Mouse (Mus musculus): ENCODE data around the gene Ube2e2.
A peak's percentile ranks its signal among the peaks of the same experiment; 100 is the strongest.
"Not testable (repeated sequence)": the region's sequence is repeated elsewhere in the genome, so short reads cannot be mapped to it uniquely, and the experiment has no call there.

Gene Ube2e2

DNA sequence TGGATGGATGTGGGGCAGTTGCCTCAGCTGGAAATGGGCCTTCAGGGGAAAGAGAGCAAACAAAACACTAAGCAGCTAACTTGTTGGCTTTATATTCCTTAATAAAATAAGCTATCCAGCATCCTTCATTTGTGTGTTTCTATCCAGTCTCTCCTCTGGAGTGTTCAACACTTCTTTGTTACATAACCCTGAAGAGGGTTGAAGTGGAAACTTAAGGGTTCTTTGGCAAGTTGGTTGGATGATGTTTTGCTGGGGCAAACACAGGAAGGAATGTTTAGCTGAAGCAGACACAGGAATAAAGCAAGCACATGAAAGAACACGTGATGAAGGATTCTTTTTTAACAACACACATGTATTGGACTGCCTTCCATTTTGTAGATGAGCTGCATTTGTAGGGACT, 256.3 kb downstream of the Ube2e2 start:
- DNase-seq (ENCODE audit: low read depth, low spot score), result no peak

DNA sequence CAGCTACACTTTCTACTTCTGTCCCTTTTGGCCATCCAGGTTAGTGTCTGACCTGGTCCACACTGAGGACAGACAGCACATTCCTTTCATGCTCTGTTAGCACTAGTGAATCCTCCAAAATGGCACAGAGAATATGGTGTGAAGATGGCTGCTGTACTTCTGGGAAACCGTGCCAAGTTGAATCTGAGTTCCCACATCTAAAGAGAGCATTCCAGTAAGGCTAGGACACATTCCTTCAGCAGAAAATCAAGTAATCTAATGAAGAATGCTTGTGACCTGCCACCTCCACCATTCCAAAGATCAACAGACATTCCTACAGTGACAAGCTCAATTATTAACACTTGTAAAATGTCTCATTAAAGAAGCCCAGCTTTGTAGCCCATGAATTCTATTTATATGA, 265.9 kb downstream of the Ube2e2 start:
- no peak for DNase-seq (ENCODE audit: low read depth, low spot score)

DNA sequence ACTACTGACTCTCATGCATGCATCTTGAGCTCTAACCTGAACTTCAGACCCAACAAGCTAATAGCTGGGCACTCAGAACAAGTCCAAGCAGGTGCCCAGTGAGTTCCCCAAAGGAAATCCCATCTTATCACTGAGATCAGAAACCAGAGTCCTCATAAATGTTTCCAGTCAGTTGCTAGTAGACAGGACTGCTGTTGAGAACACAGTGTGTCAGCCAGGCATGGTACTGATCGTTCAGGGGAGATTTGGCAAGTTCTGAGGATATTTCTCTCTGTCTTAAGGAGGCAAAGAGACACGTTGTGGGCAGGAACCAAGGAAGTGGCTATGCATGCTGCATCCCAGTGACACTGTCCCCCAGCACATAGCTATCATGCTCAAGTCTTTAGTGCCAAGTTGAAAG, 275.5 kb downstream of the Ube2e2 start:
- DNase-seq (ENCODE audit: low read depth, low spot score), result no peak

DNA sequence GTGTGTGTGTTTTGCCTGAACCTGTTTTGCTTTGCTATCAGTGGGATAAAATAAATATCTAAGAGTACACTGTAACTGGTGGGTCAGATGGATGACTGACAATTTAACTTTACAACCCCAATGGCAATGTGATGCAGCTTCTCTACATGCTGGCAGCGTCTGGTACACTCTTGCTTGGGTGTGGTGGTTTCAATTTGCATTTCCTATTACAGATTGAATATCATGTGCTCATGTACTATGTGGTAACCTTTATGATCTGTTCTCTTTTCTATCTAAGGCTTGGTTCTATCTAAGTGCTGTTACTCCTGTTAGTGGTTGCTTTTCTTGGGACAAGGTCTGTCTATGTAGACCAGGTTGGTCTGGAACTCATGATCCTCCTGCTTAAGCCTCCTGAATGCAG, 292.1 kb downstream of the Ube2e2 start:
- no peak for DNase-seq (ENCODE audit: low read depth, low spot score)

DNA sequence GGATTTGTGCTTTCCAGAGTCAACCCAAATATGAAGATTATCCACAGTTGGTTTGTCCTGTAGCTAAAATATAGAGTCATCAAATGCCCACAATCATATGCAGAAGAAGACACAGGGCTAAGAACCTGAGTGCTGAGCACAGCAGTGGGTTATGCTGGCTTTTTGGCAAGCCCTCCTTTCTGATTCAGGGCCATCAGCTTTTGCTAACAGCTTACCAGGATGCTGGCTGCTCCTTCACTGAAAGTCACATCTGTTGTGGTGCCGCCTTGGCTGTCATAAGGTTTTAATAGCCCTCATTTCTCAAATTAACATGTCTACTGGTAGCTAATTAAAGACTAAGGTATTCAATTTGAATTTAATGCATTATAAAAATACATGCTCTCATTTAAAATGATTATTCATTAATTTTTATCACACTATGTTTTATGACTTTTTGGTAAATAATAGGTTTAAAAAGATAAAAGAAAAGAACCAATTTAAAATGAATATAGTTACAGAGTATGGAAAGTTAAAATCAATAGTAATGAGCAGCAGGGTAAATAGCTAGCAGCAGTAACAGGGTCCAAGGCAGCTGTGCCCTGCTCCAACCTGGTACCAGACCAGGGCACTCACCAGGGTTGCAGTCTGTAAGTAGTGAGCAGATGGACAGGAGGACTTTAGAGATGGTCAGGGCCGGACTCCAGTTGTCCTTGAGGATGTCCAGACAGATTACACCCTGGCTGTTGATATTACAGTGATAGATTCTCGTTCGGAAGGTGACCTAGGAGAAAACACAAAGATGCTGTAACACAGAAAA, 307.6 kb downstream of the Ube2e2 start:
- DNase-seq (ENCODE audit: low read depth, low spot score), result no peak

DNA sequence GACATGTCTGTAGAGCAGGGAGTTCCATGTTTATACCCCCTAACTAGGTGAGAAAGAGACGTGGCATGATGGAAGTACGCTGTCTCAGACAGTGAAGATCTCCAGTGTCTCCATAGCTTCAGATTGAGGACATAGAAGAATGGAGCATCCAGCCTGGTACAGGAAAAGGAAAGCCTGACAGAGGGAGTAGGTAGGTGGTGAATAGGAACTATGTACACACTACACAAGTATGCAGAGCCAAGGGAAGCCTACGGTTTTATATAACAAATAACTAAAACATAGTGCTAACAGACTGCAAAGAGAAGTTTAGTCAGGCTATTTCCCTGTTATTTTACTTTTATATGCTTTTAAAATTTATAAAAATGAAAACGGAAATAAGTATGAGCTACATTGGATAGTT, 312.3 kb downstream of the Ube2e2 start:
- DNase-seq (ENCODE audit: low read depth, low spot score), result no peak

DNA sequence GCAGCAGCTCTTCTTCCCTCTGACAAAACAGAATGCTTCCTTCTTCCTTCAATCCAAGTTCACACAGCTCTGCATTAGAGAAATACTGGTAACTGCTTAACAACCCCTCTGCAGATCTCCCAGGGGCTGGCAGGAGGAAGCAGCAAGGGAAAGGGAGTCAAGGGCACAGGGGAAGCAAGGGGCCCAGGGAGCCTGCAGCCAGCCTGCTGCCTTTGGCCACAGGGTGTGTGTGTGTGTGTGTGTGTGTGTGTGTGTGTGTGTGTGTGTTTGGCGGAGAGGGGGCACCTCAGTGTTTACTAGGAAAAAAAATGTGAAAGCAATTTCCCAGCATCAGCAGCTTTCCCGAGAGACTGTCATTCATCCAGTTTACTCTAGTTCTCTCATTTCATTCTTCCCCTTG, 319.3 kb downstream of the Ube2e2 start:
- no peak for DNase-seq (ENCODE audit: low read depth, low spot score)

DNA sequence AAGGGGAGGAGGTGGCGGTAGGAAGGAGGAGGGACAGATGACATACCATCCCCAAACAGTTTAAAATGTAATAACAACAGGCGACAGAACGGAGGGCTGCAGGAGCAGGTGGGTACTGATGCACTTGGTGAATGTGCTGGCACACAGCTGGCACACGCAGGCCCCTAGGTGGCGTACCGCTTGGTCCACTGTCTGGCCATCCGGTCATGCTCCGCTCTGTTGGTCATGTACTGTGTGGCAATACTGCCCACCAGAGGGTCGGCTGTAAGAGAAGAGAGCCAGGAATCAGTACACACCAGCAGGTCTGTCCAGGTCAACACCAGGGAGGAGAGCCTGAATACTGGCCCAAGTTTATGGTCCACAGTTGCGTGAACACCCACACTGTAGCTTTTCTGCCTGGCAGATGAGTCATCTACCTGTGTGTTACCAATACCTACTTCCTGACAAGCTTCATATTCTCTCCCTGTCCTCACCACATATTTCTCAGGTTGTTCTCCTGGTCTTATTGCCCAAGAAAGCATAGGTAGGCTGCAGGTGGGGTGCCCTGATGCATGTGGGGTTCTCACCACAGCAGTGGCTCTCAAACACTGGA, 319.8 kb downstream of the Ube2e2 start:
- peak; percentile 8 for DNase-seq (ENCODE audit: low read depth, low spot score)

DNA sequence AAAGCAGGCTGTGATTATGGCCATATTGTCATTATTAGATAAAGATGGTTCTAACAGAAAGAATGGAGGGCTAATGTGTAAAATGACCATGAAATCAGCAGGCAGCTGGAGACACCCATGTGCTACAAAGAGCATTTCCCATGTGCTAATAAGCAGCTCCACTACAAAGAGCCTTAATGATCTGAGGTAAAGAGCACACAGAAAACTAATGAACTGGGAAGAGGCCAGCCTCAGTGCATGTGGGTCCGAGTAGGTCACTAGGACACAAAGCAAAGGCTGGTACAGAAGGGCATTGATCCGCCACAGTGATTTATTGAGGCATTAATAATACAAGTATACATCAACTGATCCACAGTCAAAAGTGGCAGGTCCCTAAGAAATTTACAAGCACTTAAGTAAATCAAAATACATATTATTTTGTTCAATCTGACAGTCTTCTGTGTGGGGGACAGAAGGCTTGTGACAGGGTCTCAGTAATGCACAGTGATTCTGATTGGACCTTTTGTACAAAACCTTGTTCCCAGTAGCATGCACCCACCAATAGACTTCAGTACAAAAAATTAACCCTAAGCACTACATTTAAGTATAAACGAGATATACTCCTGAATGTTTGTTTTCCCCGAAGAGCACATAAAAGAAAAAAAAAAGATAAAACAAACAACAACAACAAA, 320.6 kb downstream of the Ube2e2 start:
- peak; percentile 49 for DNase-seq (ENCODE audit: low read depth, low spot score)

DNA sequence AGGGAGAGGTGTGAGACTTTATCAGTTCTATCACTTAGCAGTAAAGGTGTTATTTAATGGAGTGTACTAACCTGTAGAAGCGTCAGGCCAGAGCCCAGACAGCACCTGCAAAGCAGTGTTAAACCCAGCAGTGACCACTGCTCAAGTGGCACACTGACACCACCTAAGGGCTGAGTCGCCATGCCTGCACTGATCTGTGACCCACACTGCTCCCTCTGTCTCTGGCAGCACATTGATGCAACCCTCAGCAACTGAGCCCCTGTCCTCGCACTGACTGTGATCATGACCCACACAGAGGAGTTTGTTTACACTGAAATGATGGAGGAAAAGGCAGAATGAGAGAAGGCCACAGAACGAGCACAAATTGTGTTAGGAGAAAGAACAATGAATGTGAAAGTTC, 321.2 kb downstream of the Ube2e2 start:
- DNase-seq (ENCODE audit: low read depth, low spot score), result no peak

DNA sequence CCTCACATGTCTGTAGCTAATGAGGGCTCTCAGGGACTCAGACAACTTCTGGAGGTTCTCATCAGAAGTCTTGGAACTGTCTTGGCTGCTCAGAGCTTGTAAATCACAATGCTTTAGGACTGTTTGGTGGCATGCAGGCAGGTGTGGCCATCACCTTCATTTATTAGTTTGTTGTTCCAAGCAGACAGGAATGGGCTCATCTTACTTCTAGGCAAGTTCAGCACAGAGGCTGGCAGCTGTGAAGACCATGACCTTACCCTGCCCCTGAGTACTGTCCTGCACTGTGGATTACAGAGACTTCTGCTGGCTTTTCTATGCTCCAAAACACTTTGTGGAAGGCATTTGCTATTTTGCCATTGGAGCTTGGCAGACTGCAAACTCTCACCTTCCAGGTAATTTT, 324.5 kb downstream of the Ube2e2 start:
- no peak for DNase-seq (ENCODE audit: low read depth, low spot score)

DNA sequence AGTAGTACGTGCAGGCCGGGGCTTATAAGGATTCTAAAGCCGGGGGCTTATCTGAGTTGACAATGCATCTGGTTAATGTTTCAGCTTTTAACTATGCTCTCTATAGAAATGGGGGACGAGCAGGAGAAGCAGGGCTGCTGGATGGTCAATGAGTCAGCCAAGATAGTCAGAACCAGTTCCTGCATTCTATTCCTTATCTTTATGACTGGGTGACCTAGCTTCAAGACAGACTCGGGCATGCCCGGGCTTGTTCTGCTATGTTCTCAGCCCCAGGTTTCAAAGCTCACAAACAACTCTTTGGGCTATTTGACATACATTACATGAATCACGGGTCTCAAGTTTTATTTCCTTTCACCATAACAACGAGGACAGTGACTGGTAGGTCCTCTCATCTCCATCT, 329.1 kb downstream of the Ube2e2 start:
- DNase-seq (ENCODE audit: low read depth, low spot score), result not testable (repeated sequence)

DNA sequence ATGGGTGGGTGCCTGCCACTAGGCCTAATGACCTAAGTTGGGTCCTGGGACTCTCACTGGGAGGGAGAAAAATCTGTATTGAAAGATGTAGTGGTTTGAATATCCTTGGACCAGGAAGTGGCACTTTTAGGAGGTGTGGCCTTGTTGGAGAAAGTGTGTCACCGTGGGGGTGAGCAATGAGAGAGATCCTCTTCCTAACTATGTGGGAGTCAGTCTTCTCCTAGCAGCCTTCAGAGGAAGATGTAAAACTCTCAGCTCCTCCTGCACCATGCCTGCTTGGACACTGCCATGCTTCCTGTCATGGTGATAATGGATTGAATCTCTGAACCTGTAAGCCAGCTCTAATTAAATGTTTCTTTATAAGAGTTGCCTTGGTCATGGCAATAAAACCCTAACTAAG, 338.8 kb downstream of the Ube2e2 start:
- no peak for DNase-seq (ENCODE audit: low read depth, low spot score)

DNA sequence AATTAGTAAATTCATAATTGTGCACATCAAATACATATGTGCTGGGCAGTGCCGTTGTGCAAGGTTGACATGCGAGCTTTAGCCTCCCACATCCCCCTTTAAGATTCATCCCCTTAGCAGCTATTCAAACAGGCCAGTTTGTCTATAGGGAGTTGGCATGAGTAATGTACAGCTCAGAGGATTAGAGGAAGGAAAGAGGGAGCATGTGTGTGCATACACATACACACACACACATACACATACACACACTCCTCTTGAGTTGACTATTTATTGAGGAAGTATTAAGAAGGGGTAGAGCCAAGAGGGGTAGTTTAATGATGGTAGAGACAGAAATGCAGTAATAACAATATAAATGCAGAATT, 339.5 kb downstream of the Ube2e2 start:
- DNase-seq (ENCODE audit: low read depth, low spot score), result no peak

DNA sequence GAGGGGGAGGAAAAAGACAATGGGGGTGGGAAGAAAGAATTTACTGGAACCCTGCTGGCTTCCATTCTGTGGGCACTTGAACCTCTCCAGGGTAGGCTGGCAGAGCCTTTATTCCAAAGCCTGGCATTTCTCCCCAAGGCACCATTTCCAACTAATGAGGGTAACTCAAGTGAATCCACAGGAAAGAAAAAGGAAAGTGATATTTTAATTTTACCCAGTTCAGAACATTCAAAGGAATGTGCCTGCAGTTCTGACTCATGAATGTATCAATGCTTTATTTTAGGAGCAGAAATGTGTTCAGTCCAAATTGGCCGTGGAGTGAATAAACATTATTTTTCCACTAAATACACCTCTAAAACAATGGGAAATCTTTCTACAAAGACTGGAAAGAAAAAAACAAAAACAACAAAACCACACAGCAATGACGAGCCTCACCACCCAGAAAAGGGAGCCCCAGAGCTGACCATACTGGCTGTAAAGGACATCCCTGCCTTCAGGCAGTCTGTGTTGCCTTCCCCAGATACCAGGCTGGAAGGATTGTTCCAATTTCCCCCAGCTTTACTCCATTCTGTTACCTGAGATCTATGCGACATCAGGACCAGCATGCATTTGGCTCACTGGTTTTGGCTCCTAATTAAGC, 340.0 kb downstream of the Ube2e2 start:
- no peak for DNase-seq (ENCODE audit: low read depth, low spot score)

DNA sequence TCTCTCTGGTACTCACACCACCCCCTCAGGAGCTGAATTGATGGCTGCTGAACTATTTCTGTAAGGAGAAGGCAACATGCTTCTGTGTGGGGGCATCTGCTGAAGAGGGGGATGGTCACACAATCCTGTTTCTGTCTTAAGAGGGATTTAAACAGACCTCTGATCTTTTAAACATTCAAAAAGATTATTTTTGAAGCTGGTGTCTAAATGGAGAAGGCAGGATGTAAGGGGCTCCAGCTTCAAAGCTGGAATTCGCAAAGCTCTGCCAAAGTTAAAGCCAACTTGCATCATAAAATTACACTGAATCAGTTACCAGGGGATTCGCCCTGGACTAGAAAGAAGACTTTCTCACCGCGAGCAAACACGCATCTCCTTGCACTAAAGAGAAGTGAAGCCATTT, 346.5 kb downstream of the Ube2e2 start:
- DNase-seq (ENCODE audit: low read depth, low spot score), result no peak

DNA sequence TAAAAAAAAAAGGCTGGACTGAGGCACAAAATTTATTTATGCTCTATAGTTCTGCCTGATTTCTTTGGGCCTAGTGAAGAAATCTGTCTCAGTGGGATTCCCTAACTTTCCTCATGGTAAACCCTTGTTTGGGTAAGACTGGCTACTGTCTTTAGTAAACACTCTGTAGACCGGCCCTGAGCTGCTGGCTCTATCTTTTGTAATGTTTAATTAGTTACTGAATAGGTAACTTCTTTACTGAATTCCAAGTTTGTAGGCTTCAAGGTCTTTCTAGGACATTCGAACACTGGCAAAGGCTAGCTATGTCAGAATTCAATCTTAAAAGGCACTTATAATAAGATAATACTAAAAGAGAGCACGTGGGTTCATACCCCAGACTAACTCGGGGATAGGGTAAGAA, 355.0 kb downstream of the Ube2e2 start:
- not testable (repeated sequence) for DNase-seq (ENCODE audit: low read depth, low spot score)

DNA sequence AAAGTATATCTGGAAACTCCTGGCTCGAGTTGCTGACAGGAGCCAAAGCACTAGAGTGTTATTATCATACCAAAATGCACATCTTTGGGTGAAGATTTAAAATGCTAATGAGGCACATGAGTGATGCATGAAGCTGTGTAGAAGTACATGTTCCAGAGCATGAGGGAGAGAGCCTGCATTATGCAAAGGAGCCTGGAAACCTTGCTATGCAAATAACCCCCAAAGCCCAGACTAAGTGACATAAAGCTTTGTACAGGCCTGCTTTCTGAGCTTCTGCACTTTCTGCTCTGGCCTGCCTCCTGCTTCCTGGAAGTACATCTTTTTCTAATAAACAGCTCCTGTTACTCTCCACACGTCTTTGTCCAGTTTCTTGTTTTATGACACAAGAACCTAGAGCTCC, 363.2 kb downstream of the Ube2e2 start:
- DNase-seq (ENCODE audit: low read depth, low spot score), result no peak

DNA sequence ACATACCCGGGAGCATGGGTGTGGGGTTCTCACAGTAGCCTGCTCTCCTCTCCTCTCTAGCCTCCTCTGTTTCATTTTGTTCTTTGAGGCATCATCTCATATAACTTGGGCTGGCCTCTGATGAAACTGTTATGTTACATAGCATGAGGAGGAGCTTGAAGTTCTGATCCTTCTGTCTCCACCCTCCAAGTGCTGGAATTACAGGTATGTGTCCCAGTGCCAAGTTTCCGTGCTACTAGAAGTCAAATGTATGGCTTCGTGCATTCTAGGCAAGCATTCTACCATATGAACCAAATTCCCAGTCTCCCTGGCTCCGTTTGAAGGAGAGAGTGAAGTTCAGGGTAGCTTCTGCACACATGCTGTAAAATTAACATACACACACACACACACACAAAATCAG, 363.6 kb downstream of the Ube2e2 start:
- no peak for DNase-seq (ENCODE audit: low read depth, low spot score)

Data from mesoderm, embryonic 11.5 days (tissue).